Mouse (Mus musculus): ENCODE measurements around the gene Stk16. TPM values are rescaled to one million over a fixed set of nuclear protein-coding genes. Genes with fewer than 3 reads are reported as not detected.
"Not testable (repeated sequence)": the region's sequence is repeated elsewhere in the genome, so short reads cannot be mapped to it uniquely, and the experiment has no call there.

The Stk16 gene
- polyA plus RNA-seq, 1 experiment from 2014 or later = 138 TPM

- Histone ChIP-seq H3K9me3 (no peaks in the 10 kb centered on the region), H3K27me3 (peaks cover 10% of the 10 kb centered on the region; the same call in 1 of the 2 replicates), H3K4me2 (no peak overlapping the region), H3K4me3 (no peak overlapping the region), H3K27ac (replicated peaks) (no peak overlapping the region), H3K36me3 (no peaks in the 10 kb centered on the region), H3K4me1 (replicated peaks) (no peaks in the 10 kb centered on the region), H3K9ac (no peak overlapping the region)
- ATAC-seq (ENCODE audit: low read depth) = no peak
- WGBS = 82% methylated on average over 4 of the region's 4 CpGs
These were observed 18.5 kb downstream of the Stk16 start for GRCm38 (mm10) chr1:75229158-75229557.

- H3K4me3 ChIP-seq = no peak overlapping the region
- no peak overlapping the region for H3K27ac ChIP-seq (replicated peaks)
- peaks cover 7% of the 10 kb centered on the region; the same call in 1 of the 2 replicates for H3K4me1 ChIP-seq (replicated peaks)
- H3K9me3 ChIP-seq = no peaks in the 10 kb centered on the region
- WGBS = 80% methylated on average over 7 of the region's 7 CpGs
- ATAC-seq (ENCODE audit: low read depth) = no peak
- H3K27me3 ChIP-seq = peaks cover 10% of the 10 kb centered on the region; the same call in 1 of the 2 replicates
- no peaks in the 10 kb centered on the region for H3K36me3 ChIP-seq
- H3K4me2 ChIP-seq = no peak overlapping the region
- H3K9ac ChIP-seq = no peak overlapping the region
These were observed 19.8 kb downstream of the Stk16 start for GRCm38 (mm10) chr1:75230335-75230994.

- 78% methylated on average over 4 of the region's 4 CpGs for WGBS
- Histone ChIP-seq H3K36me3 (no peaks in the 10 kb centered on the region), H3K4me1 (replicated peaks) (peaks cover 13% of the 10 kb centered on the region), H3K4me2 (no peak overlapping the region), H3K4me3 (no peak overlapping the region), H3K9me3 (no peaks in the 10 kb centered on the region), H3K9ac (no peak overlapping the region), H3K27me3 (peaks cover 10% of the 10 kb centered on the region; the same call in 1 of the 2 replicates), H3K27ac (replicated peaks) (no peak overlapping the region)
- no peak for ATAC-seq (ENCODE audit: low read depth)
These were observed 20.6 kb downstream of the Stk16 start for GRCm38 (mm10) chr1:75231224-75231623.

- 76% methylated on average over 5 of the region's 5 CpGs for WGBS
- no peak within 1 kb of the TSS for H3K27ac ChIP-seq (replicated peaks)
- no peaks in the 10 kb centered on the region for H3K9me3 ChIP-seq
- H3K27me3 ChIP-seq = peaks cover 10% of the 10 kb centered on the region; the same call in 1 of the 2 replicates
- H3K4me2 ChIP-seq = no peak within 1 kb of the TSS
- peaks cover 14% of the 10 kb centered on the region for H3K4me1 ChIP-seq (replicated peaks)
- no peaks in the 10 kb centered on the region for H3K36me3 ChIP-seq
- no peak for ATAC-seq (ENCODE audit: low read depth)
- no peak within 1 kb of the TSS for H3K4me3 ChIP-seq
- H3K9ac ChIP-seq = no peak within 1 kb of the TSS
These were observed 21.1 kb downstream of the Stk16 start, which contains the start of gene A630095N17Rik for GRCm38 (mm10) chr1:75231664-75232152. TSS of gene A630095N17Rik (minus strand) at chr1:75232102.

- not testable (repeated sequence) for H3K4me3 ChIP-seq; H3K9ac ChIP-seq; H3K9me3 ChIP-seq; H3K27me3 ChIP-seq; H3K36me3 ChIP-seq; H3K4me2 ChIP-seq; ATAC-seq (ENCODE audit: low read depth); H3K27ac ChIP-seq (replicated peaks)
- H3K4me1 ChIP-seq (replicated peaks) = peaks cover 22% of the 10 kb centered on the region
- 61% methylated on average over 4 of the region's 4 CpGs for WGBS
These were observed 21.9 kb downstream of the Stk16 start for GRCm38 (mm10) chr1:75232489-75232888.

GRCm38 (mm10) chr1:75234606-75235005, 24.0 kb downstream of the Stk16 start:
- no peak overlapping the region for H3K4me3 ChIP-seq
- H3K9me3 ChIP-seq = no peaks in the 10 kb centered on the region
- WGBS = 2% methylated on average over 8 of the region's 8 CpGs
- ATAC-seq (ENCODE audit: low read depth) = peak; percentile 57
- peaks cover 10% of the 10 kb centered on the region; the same call in 1 of the 2 replicates for H3K27me3 ChIP-seq
- H3K4me2 ChIP-seq = 0 out of 2 replicates have a peak overlapping the region, but pooled peaks have one; percentile 16
- H3K36me3 ChIP-seq = peaks cover 4% of the 10 kb centered on the region
- H3K9ac ChIP-seq = no peak overlapping the region; the same call in 1 of the 2 replicates
- peaks cover 26% of the 10 kb centered on the region for H3K4me1 ChIP-seq (replicated peaks)
- H3K27ac ChIP-seq (replicated peaks) = no peak overlapping the region

GRCm38 (mm10) chr1:75236117-75237050, 25.7 kb downstream of the Stk16 start, which contains the start of gene Dnajb2:
TSS of gene Dnajb2 (plus strand) at chr1:75236406.
- under 1% methylated on average over 63 of the region's 64 CpGs for WGBS

GRCm38 (mm10) chr1:75239591-75239990, 29.0 kb downstream of the Stk16 start:
- Histone ChIP-seq H3K9ac (no peak overlapping the region), H3K27ac (replicated peaks) (no peak overlapping the region), H3K27me3 (no peaks in the 10 kb centered on the region), H3K4me1 (replicated peaks) (peaks cover 25% of the 10 kb centered on the region), H3K4me3 (no peak overlapping the region), H3K9me3 (no peaks in the 10 kb centered on the region), H3K36me3 (peaks cover 46% of the 10 kb centered on the region), H3K4me2 (no peak overlapping the region)
- 85% methylated on average over 10 of the region's 10 CpGs for WGBS
- no peak for ATAC-seq (ENCODE audit: low read depth)

More at GRCm38 (mm10) chr1:75236117-75237050, 25.7 kb downstream of the Stk16 start, which contains the start of gene Dnajb2:
- peak within 1 kb of the TSS; percentile 60 for H3K4me3 ChIP-seq
- no peaks in the 10 kb centered on the region for H3K9me3 ChIP-seq
- H3K4me2 ChIP-seq = peak within 1 kb of the TSS; percentile 83
- peak within 1 kb of the TSS; percentile 87 for H3K9ac ChIP-seq
- peaks cover 26% of the 10 kb centered on the region for H3K4me1 ChIP-seq (replicated peaks)
- ATAC-seq (ENCODE audit: low read depth) = peak; percentile 91
- peaks cover 3% of the 10 kb centered on the region; the same call in 1 of the 2 replicates for H3K27me3 ChIP-seq
- peaks cover 20% of the 10 kb centered on the region for H3K36me3 ChIP-seq
- H3K27ac ChIP-seq (replicated peaks) = peak within 1 kb of the TSS; percentile 84

GRCm38 (mm10) chr1:75243411-75243810, 32.8 kb downstream of the Stk16 start:
- no peaks in the 10 kb centered on the region for H3K27me3 ChIP-seq
- WGBS = 89% methylated on average over 14 of the region's 14 CpGs
- H3K9ac ChIP-seq = no peak overlapping the region
- H3K27ac ChIP-seq (replicated peaks) = no peak overlapping the region
- no peak overlapping the region for H3K4me2 ChIP-seq
- no peak for ATAC-seq (ENCODE audit: low read depth)
- no peaks in the 10 kb centered on the region for H3K9me3 ChIP-seq
- peaks cover 46% of the 10 kb centered on the region for H3K36me3 ChIP-seq
- peaks cover 12% of the 10 kb centered on the region for H3K4me1 ChIP-seq (replicated peaks)
- no peak overlapping the region for H3K4me3 ChIP-seq

- Histone ChIP-seq H3K4me1 (replicated peaks) (peaks cover 12% of the 10 kb centered on the region), H3K9ac (no peak overlapping the region), H3K36me3 (peaks cover 46% of the 10 kb centered on the region), H3K9me3 (no peaks in the 10 kb centered on the region), H3K27me3 (no peaks in the 10 kb centered on the region), H3K4me3 (no peak overlapping the region), H3K4me2 (no peak overlapping the region), H3K27ac (replicated peaks) (no peak overlapping the region)
- ATAC-seq (ENCODE audit: low read depth) = peak; percentile 19; the same call in 1 of the 2 replicates
- WGBS = 87% methylated on average over 12 of the region's 12 CpGs
These were observed 33.7 kb downstream of the Stk16 start for GRCm38 (mm10) chr1:75244175-75244826.

- peak; percentile 59; the same call in 1 of the 2 replicates for ATAC-seq (ENCODE audit: low read depth)
- no peaks in the 10 kb centered on the region for H3K9me3 ChIP-seq
- no peak overlapping the region for H3K4me3 ChIP-seq
- 17% methylated on average over 4 of the region's 4 CpGs for WGBS
- no peaks in the 10 kb centered on the region for H3K27me3 ChIP-seq
- H3K4me1 ChIP-seq (replicated peaks) = peaks cover 12% of the 10 kb centered on the region
- no peak overlapping the region for H3K9ac ChIP-seq
- no peak overlapping the region for H3K27ac ChIP-seq (replicated peaks)
- H3K4me2 ChIP-seq = no peak overlapping the region
- peaks cover 41% of the 10 kb centered on the region for H3K36me3 ChIP-seq
These were observed 34.2 kb downstream of the Stk16 start for GRCm38 (mm10) chr1:75244836-75245235.
